Mouse (Mus musculus): ENCODE results near the gene Cenpm. TPM values are rescaled to one million over a fixed set of nuclear protein-coding genes. Genes with fewer than 3 reads are reported as not detected.

Cenpm gene
- total RNA-seq, 2 experiments from 2014 or later: 2.9 to 4.3 TPM

DNA sequence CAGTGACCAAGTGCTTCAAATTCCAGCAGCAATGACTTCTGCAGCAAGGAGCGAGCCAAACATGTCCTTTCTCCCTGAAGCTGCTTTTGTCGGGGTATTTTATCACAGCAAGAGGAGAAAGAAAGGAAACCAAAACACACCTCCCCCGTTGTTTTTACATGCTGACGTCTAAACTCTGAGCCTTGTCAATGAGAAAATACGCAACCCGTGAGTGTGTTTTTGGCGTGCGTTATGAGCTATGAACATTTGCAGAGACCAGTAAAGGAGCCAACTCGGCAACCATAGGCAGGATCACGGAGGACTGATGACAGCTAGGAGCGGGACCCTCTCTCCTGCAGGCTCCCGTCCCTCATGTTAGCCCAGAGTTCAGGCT is 820 bp downstream of the Cenpm start:
- DNase-seq: no peak

DNA sequence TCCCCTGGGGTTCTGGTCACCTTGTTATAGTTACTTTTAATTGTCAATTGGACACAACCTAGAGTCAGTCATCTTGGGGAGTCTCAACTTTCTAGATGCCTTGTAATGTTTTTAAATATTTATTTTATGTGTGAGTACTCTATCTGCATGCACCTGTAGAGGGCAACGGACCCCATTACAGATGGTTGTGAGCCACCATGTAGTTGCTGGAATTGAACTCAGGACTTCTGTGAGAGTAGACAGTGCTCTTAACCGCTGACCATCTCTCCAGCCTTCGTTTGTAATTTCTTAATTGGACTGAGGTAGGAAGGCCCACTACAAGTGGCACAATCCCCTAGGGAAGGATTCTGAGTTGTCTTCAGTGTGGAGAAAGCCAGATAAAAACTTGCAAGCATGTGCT is 1.2 kb downstream of the Cenpm start:
- DNase-seq: no peak

DNA sequence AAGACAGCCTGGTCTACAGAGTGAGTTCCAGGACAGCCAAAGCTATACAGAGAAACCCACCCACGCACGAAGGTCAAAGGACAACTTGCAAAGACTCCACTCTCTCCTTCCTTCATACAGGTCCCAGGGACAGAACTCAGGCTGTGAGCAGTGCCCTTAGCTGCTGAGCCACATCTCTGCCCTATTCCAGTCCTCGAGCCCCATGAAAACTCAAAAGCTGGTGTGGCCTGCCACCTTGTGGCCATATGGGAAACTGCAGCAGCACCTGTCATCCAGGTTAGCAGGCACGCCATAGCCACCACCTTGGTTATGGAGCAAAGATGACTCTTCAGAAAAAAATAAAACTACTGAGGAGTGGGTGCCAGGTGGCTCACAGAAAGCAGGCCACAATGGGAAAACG is 8.0 kb downstream of the Cenpm start:
- peak; percentile 83 to 84 for DNase-seq

DNA sequence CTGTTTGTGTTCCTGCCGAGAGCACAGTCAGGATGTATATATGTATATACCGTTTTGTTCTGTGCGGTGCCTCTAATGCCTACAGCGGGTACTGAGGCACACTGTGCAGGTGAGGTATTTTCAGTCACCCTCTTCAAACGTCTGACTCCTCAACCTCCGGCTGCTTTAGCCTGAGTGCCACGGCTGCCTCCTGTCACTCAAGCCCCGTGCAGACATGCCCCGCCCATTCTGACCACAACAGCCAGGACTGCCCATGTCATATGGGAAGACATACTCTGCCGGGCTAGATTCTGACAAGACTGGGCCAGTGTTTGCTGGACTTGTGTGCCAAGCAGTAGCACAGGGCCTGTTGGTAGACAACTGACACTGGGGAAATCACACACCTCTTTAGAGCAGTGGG is 8.9 kb downstream of the Cenpm start:
- no peak for DNase-seq

DNA sequence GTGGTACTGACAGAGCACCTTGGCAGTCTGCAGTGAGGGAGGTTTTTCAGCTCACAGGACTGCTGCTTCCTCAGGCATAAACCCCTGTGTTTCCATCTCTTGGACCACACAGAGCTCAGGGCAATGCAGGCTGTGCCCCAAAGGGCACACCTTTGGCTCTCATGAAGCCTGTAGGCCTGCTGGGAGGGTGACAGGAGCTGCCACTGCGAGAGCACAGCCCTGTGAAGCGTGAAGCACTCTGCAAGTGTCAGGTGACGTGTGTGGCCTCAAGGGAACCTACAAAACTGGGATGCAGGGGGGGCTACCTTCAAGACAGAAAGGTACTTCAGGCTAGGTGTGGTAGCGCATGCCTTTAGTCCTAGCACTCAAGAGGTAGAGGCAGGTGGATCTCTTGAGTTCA is 11.9 kb downstream of the Cenpm start:
- no peak for DNase-seq

DNA sequence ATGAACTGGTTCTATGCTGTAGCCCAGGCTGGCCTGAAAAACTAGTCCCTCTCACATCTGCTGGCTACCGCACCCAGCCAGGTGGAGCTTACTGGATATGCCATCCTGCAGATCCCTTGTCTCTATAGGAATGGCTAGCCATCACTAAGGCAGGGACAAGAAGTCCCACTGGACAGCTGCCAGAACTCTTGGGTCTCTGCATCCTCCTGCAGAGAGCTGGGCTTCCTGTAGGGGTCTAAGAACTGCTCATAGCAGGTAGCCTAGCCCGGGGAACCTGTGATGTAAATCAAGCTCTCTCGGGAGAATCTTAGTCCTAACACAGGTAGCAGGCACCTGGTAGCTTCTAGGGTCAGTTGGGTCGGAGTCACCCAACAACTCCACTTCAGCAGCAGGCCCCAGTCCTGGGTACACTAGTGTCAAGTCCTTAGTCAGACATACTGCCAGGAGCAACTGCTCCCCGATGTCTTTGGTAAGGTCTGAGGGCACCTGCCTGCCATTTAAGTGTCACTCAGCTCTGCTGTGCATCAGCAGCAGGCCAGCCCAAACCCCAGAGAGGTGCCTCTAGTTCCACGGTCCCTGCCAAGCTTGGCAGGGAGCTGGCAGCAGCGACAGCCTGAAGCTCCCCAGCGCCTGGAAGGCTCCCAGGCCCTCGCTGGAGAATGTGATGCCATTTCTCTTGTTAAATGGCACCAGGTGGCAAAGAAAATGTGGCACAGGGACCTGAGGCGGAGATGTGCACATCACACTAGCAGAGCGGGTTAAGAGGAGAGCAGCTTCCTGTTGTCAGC is 12.8 kb downstream of the Cenpm start:
- DNase-seq: no peak

DNA sequence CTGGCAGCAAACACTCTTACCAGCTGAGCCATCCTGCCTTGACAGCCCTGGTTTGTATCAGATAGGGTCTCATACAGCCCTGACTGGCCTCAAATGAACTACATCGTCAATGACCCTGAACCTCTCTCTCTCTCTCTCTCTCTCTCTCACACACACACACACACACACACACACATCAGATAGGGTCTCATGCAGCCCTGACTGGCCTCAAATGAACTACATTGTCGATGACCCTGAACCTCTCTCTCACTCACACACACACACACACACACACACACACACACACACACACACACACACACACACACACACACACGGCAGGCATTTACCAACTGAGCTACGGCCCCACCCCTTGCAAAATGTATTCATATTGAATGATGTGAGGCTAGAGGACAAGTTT is 13.4 kb downstream of the Cenpm start:
- DNase-seq: no peak

DNA sequence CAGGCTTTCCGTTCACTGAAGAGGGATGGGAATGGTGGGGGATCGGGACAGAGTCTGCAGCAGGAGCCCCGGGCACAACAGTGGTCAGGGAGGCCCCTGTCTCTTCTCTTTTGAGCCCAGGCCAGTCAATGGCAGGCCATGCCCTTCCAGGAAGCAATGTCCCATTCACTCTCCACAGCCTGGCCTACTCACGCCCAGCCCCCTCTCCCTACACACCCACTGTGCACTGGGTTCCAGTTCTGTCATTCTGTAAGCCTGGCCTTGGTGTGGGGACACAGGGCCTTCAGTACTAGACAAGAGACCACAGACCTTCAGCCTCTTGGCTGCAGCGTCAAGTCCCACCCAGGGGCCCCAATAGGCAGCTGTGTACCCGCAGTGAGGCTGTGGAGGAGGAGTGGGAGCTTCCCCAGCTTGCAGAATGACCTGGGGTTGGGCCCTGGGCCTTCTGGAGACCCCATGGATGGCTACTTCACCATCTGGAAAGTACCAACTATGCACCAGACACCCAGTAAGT is 14.4 kb downstream of the Cenpm start:
- DNase-seq: no peak

DNA sequence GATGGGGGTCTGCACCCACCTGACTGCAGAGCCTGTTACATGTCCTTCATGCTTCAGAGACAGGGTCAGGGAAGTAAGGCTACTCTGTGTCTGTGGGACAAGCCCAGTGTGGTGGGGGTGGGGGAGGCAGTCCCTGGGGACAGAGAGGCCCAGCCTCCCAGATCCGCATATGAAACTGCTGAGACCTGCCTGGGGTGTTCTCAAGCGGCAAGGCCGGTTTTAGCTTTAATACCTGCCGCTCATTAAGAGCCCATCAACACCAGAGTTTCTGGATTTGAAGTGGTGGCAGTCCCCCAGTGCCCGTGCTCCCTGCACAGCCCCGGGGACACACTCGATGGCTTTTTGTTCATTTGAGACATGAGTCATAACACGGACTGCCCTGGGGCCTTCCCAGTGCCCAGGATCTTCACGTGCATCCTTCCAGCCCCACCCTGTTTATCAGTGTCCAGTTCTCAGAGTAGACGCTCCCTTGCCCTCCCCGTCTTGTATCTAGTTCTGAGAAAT is 15.0 kb downstream of the Cenpm start:
- no peak for DNase-seq

DNA sequence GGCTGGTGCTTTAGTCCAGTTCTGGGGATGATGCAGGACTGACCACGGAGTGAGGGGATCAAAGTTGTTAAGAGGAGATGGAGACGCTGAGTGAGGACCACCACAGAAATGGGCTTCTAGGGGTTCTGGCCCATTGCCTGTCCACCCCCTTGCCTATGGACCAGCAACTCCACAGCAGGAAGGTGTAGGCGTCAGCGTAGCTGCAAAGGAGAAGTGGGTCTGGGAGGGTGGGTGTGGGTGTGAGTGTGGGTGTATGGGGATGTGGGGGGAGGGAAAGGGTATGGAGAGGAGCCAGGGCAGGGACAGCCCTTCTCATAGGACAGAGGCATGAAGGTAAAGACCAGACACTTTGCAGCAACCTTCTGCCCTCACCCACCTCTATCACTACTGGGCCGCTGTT is 18.8 kb downstream of the Cenpm start:
- no peak for DNase-seq

DNA sequence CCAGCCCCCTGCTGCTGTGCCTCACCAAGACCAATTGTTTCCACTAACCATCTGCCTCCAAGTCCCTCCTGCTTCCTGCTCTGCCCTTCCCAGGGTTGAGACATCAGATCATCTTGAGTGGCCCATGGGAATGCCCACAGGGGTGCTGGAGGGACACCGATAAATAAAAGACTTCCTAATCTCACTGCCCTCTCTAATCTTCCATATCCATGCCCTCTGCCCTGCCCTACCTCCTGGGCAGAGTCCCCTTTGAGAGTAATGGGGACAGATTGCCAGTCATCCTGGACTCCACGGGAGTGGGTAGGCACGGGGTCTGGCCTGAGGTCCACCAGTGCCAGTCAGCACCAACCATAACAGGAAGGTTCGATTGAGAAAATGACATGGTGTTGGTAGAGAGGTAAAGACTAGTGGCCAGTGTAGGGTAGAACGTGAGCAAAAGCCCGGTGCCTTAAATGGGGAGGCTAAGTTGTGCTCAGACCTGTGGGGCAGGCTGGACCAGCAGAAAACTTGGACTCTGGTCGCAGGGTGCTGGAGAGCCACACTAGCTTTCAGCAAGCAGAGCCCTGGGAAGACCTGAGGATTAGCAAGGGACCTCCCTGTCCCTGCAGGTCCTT is 19.8 kb downstream of the Cenpm start:
- DNase-seq: no peak

DNA sequence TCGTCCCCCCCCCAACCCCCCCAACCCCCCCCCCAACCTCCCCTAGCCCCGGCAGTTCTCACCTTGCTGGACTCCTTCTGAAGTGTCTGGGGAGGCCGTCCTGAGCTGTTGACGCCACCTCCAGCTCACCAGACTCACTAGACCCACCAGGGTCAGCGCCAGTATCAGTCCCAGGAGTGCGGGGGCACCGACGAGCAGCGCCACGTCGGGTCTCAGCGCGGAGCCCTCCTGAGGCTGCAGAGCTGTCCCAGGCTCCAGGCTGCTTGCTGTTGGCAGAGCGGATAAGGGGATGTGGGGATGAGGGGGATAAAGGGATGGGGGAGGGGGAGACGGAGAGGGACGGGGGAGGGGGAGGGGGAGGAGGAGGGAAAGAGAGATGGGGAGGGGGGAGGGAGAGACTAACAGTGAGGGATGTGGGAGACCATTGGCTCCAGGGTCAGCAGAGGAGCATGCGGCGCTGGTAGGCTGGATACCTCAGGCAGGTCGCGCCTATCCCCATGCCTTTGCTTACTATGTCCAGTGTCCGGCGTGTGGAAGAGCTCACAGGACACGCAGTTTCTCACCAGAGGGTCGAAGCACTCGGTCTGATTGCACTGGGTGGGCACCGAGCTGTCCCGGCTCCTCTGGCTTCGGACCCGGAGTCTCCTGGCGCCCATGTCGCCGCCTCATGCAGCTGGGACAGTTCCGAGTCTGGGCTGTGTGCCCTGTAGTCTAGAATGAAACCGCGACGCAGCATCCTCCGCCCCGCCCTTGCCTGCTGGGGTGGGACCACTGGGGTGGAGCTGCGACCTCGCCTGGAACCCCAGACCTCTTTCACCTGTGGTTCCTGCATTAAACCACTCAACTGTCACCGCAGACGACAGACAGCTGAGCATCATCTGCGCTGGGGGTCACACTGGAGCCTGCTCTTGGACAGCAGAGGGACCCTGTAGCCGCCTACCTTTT is 20.6 kb downstream of the Cenpm start, which contains the start of gene Tnfrsf13c:
Gene Tnfrsf13c (minus strand): TSS at position 713 of the 945 bp plus-strand sequence.
- peak in 1 of 2 experiments; percentile 31 for DNase-seq

DNA sequence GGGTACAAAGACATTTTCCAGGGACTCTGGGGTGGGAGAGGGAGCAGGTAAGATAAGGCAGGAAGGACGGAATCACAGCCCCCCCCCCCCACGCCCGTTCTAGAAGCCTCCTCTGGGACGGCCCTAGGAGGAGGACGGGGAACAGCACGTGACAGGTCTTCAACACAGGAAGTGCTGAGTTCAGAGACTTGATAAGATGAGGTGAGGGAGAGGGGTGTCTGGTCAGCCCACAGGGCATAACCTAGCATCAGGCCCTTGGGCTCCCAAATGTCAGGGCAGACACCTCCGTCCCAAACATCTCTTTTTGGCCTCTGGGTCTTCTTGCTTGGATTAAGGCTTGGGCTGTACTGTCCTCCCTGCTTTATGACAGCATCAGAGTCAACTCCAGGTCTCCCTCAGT is 21.3 kb downstream of the Cenpm start:
- no peak for DNase-seq

DNA sequence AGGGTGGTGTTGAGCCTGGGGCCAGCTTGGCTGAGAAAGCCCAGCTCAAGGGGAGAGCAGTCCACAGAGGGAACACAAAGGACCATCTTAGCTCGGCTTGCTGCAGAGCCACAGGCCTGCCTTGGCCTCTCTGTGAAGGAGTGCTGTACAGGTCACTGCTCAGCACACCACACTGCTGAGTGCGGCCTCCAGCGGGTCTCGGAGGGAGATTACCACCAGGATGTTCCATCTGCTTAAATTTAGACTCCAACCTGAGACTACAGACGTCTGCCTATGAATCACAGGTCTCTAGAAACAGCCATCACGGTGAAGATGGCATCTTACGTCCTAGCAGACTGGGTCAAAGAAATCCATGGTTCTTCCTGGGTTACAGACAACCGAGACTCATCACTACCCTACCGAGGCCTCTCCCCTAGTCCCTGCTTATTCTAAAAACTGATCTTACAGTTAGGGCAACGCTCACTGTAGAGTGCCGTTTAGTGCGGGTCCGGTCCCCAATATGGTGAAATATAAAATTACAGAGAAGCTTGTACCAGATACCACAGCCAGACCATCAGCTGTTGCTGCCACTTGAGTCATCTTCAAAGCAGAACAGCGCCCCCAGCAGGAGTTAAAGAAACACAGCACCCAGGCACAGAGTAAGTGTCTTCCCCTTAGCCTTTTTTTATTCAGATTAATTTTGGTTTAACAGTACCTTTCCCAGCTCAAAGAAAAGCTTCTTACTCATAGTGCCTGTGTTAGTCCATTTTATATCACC is 23.3 kb downstream of the Cenpm start:
- DNase-seq: no peak

DNA sequence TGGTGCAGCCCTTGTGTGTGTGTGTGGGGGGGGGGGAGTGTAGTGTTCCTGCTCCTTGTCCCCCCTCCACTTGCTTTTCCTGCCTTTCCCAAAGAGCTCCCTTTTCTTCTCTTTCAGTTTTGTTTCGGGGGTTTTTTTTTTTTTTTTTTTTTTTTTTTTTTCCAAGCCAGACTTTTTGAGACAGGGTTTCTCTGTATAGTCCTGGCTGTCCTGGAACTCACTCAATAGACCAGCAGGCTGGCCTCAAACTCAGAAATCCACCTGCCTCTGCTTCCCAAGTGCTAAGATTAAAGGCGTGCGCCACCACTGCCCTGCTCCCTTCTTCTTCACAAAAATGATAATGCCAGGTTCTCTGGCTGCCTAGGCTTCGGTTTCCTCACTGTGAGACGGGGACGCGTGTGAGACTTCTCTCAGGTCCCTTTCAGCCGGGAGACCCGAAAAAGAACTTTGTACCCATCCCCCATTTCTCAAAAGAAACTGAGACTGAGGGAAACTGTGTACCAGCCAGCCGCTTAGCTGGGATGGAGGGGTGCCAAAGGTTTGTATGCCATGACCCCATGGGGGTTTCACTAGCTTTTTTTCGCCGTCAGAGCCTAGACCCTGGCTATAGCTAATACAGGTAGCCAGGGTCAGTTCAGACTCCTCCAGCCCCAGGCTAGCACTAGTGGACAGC is 24.4 kb downstream of the Cenpm start:
- no peak for DNase-seq

DNA sequence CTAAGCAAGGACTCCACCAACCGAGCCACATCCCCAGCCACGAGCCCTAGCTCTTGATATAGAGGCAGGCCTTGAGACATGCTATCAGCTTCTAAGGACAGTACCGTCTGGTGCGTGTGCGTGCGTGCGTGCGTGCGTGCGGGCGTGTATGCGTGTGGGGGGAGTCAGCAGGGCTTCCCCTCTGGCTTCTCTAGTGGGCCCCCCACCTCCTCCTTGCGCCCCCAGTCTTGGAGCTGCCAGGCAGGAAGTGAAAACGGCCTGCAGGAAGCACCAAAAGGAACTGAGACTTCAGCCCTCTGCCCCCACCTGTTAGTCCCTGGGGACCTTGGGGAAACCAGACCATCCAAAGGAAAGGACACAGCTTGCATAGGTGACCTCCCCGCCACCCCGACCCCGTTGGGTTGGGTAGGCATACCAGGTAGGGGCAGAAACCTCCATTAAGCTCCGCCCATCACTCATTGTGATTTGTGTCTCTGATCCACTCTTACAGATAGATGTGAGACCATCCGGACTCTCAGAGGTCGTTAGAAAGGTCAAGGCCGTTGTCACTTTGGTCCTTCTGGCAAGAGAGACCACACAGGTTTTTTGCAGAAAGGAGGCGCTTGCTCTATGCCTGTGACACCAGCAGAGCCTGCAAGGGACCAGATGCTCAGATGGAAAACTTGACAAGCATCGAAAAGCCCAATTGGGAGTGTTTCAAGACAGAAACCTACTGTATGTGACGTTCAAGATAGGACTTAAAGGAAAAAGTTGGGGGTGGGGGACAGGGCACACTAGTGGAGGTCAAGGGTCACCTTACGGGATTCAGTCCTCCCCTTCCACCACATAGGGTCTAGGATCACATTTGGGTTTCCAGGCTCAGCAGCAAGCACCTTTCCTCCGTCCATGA is 25.5 kb downstream of the Cenpm start:
- no peak for DNase-seq

DNA sequence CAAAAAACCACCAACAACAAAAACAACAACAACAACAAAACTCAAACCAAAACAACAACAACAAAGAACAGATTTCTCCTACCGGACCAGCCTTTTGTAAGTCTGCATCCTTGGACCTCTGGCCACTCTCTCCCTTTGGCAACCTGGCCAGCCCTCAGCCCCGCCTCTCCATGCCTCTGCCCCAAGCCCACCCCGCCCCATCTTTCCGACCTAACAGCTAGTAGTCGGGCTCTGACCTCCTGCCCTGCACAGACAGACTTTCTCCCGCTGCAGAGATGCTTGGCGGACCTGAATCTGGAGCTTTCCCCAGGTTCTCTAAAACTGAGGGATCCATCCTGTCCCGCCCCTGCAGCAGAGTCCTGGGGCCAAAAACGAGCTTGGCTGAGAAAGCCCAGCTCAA is 26.6 kb downstream of the Cenpm start:
- no peak for DNase-seq

DNA sequence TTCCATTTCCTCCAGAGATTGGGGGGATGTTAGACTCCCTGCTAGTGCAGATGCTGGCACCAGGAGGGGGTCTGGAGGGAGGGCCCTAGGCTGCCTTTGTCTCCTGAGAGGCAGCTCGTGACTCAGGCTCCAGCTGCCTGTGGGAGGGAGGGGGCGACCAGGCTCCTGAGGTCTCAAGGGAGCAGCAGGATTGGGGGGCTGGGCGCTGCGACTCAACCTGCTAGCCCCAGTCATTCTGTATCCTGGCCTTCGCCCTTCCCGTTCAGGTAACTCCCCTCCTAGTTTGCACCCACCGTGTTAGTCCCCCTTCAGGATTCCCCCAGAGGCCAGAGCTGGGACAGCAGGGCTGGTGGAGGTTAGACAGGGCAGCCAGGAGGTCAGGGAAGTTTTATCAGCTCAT is 27.5 kb downstream of the Cenpm start:
- no peak for DNase-seq

DNA sequence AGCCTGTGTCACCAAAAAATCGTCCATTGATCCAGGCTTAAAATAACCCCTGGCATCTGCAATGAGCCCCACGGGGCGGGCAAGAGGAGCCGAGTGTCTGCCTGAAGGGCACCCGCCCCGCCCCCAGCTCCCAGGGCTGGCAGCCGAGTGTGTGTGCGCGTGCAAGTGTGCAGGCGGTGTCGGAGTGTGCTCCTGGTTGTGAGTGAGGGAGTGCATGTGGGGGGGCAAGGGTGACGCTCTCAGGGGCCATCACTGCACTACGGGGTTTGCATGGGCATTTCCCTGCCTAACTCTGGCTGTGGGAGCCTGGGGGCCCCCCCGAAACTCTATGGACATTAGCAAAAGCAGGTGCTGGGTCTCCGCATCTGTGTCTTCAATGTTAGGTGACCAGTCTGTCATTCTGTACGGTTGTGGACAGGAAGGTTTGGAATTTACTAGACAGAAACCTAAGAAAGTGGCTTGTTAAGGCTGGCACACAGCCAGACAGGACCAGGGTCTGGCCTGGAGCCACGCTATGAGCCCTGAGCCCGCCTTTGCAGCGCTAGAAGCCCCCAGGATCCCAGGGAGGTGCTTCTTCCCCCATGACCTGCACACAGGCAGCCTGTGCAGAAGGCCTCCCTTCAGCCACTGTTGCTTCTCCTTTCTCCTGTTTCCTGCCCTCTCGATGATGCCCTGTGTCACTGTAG is 28.3 kb downstream of the Cenpm start:
- DNase-seq: no peak

Data from adrenal gland, postnatal 36 days (tissue).